In the genomic region with DNA sequence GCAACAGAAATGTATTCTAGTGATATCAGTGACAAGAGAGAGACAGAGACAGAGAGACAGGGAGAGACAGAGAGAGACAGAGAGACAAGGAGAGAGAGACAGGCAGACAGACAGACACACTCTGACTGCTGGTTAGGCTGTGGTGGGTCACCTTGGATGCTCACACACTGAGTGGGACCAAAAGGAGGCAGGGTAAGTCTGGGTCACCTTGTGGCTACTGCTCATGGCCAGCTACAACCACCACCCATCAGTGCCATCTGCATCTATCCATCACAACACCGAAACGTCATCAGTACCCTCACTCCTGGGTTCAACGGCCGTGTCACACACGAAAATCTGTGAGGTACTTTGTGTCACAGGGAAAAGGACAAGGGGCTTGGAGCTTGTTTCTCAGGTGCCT, we compare ENCODE assay signal across 8 mouse cellular contexts. TPM values are rescaled to one million over a fixed set of nuclear protein-coding genes. Genes with fewer than 3 reads are reported as not detected.
DNase-seq lines count a peak whose midpoint lies in the region; ATAC-seq and TF ChIP-seq lines count a peak whose summit lies in the region.

No protein-coding gene starts in this region.

- H3K36me3 ChIP-seq in lung, embryonic 16.5 days (ENCODE audit: control insufficient read depth, insufficient read depth, low read length) = no peaks in the 10 kb centered on the region
- H3K36me3 ChIP-seq in forebrain, embryonic 16.5 days (ENCODE audit: control insufficient read depth, insufficient read depth) = no peaks in the 10 kb centered on the region
- no peaks in the 10 kb centered on the region for H3K36me3 ChIP-seq in liver, embryonic 13.5 days
- no peaks in the 10 kb centered on the region for H3K36me3 ChIP-seq in stomach, embryonic 14.5 days (ENCODE audit: control insufficient read depth, insufficient read depth, low read length)

- TF ChIP-seq POLR2A in lung, adult 2 months (IDR thresholded peaks at IDR 0.05; ENCODE audit: borderline replicate concordance, extremely low read depth, low read depth, low read length) = no peak

- H3K4me1 ChIP-seq in lung, embryonic 16.5 days (replicated peaks; ENCODE audit: control insufficient read depth, insufficient read depth, low read length) = peaks cover 13% of the 10 kb centered on the region
- H3K4me1 ChIP-seq in lung, adult 2 months (ENCODE audit: control insufficient read depth, insufficient read depth, low read length) = peaks cover 3% of the 10 kb centered on the region
- peaks cover 43% of the 10 kb centered on the region for H3K4me1 ChIP-seq in forebrain, embryonic 16.5 days (replicated peaks; ENCODE audit: control insufficient read depth, insufficient read depth, low read length)
- peaks cover 10% of the 10 kb centered on the region for H3K4me1 ChIP-seq in liver, embryonic 13.5 days (replicated peaks)
- H3K4me1 ChIP-seq in stomach, embryonic 14.5 days (ENCODE audit: control insufficient read depth, insufficient read depth, low read length) = 0 out of 2 replicates have a peak, but pooled peaks cover 11% of the 10 kb centered on the region

- no peaks in the 10 kb centered on the region for H3K9me3 ChIP-seq in lung, embryonic 16.5 days (ENCODE audit: control insufficient read depth, low read length)
- no peaks in the 10 kb centered on the region for H3K9me3 ChIP-seq in forebrain, embryonic 16.5 days (ENCODE audit: control insufficient read depth, low read length)
- H3K9me3 ChIP-seq in liver, embryonic 13.5 days (replicated peaks) = no peaks in the 10 kb centered on the region
- no peaks in the 10 kb centered on the region for H3K9me3 ChIP-seq in stomach, embryonic 14.5 days (ENCODE audit: control insufficient read depth, low read depth, low read length)

- TF ChIP-seq CTCF in lung, adult 2 months (IDR thresholded peaks at IDR 0.05; ENCODE audit: insufficient read depth, low read length) = no peak

- H3K9ac ChIP-seq in lung, embryonic 16.5 days (ENCODE audit: low read length) = peak overlapping the region; percentile 58
- H3K9ac ChIP-seq in forebrain, embryonic 16.5 days (replicated peaks; ENCODE audit: low read depth, low read length) = peak overlapping the region; percentile 47
- H3K9ac ChIP-seq in liver, embryonic 13.5 days = no peak overlapping the region
- H3K9ac ChIP-seq in stomach, embryonic 14.5 days (replicated peaks; ENCODE audit: low read depth, low read length) = no peak overlapping the region; the same call in 1 of the 2 replicates

- no peaks in the 10 kb centered on the region for H3K27me3 ChIP-seq in lung, embryonic 16.5 days (ENCODE audit: control insufficient read depth, insufficient read depth, low read depth, low read length)
- H3K27me3 ChIP-seq in forebrain, embryonic 16.5 days (replicated peaks; ENCODE audit: control insufficient read depth, insufficient read depth, low read length) = no peaks in the 10 kb centered on the region
- no peaks in the 10 kb centered on the region for H3K27me3 ChIP-seq in liver, embryonic 13.5 days
- no peaks in the 10 kb centered on the region for H3K27me3 ChIP-seq in stomach, embryonic 14.5 days (ENCODE audit: control insufficient read depth, insufficient read depth, low read length)

- peak; percentile 11 for ATAC-seq in lung, embryonic 16.5 days (ENCODE audit: low read depth)
- no peak for ATAC-seq in forebrain, embryonic 16.5 days
- ATAC-seq in liver, embryonic 13.5 days (ENCODE audit: low read depth) = no peak
- peak; percentile 56; the same call in 1 of the 2 replicates for ATAC-seq in stomach, embryonic 14.5 days (ENCODE audit: insufficient number of reproducible peaks, insufficient read depth, low FRiP score, low read depth)

- H3K4me2 ChIP-seq in lung, embryonic 16.5 days (ENCODE audit: low read depth, low read length) = peak overlapping the region; percentile 42
- peak overlapping the region; percentile 45 for H3K4me2 ChIP-seq in forebrain, embryonic 16.5 days (ENCODE audit: low read length)
- H3K4me2 ChIP-seq in liver, embryonic 13.5 days = peak overlapping the region; percentile 24; the same call in 1 of the 2 replicates
- peak overlapping the region; percentile 22; the same call in 1 of the 2 replicates for H3K4me2 ChIP-seq in stomach, embryonic 14.5 days (replicated peaks; ENCODE audit: low read depth, low read length)

- H3K4me3 ChIP-seq in lung, embryonic 16.5 days (ENCODE audit: low read length) = peak overlapping the region; percentile 12
- H3K4me3 ChIP-seq in lung, adult 2 months (replicated peaks; ENCODE audit: extremely low read depth, low read depth, low read length) = no peak overlapping the region
- H3K4me3 ChIP-seq in forebrain, embryonic 16.5 days (replicated peaks; ENCODE audit: low read length) = no peak overlapping the region
- H3K4me3 ChIP-seq in liver, embryonic 13.5 days (replicated peaks) = no peak overlapping the region
- H3K4me3 ChIP-seq in stomach, embryonic 14.5 days (ENCODE audit: low read depth, low read length) = no peak overlapping the region

- DNase-seq in lung, adult 2 months = no peak
- DNase-seq in liver, embryonic 13.5 days = no peak
- no peak for DNase-seq in ovary, postnatal 14 days (ENCODE audit: low spot score)
- no peak for DNase-seq in kidney, adult 8-10 months
- DNase-seq in layer of hippocampus, adult 8-10 months (ENCODE audit: low spot score in 2 of 2) = no peak

- 69% methylated on average over 5 of the region's 5 CpGs for WGBS in lung, embryonic 16.5 days
- WGBS in lung, adult 2 months = 69% methylated on average over 5 of the region's 5 CpGs
- WGBS in forebrain, embryonic 16.5 days = 84% methylated on average over 5 of the region's 5 CpGs
- WGBS in liver, embryonic 13.5 days (ENCODE audit: insufficient replicate concordance) = 42% methylated on average over 5 of the region's 5 CpGs
- 82% methylated on average over 5 of the region's 5 CpGs for WGBS in stomach, embryonic 14.5 days

- no peak overlapping the region for H3K27ac ChIP-seq in lung, embryonic 16.5 days (ENCODE audit: low read length)
- H3K27ac ChIP-seq in forebrain, embryonic 16.5 days (ENCODE audit: low read length) = peak overlapping the region; percentile 54; the same call in 1 of the 2 replicates
- no peak overlapping the region for H3K27ac ChIP-seq in liver, embryonic 13.5 days
- H3K27ac ChIP-seq in stomach, embryonic 14.5 days (ENCODE audit: low read length) = no peak overlapping the region

RNA-seq across cellular contexts. Expression of gene Prkcz, which starts 53.6 kb away (rescaled TPM):
- 20.6 and 21.1 TPM in 2 replicates for polyA plus RNA-seq in lung, embryonic 16.5 days (2015; fragmentation: Nextera tagmentation; extraction: Ambion mirVana)
- 33.1 and 38.1 TPM in 2 replicates for polyA plus RNA-seq in lung, adult 2 months (2012; rRNA removed)
- polyA plus RNA-seq in forebrain, embryonic 16.5 days (2015; fragmentation: Nextera tagmentation; extraction: Ambion mirVana) = 68.9 and 86.5 TPM in 2 replicates
- 1.9 and 2.2 TPM in 2 replicates for polyA plus RNA-seq in liver, embryonic 13.5 days (2015; fragmentation: Nextera tagmentation; extraction: Ambion mirVana)
- polyA plus RNA-seq in stomach, embryonic 14.5 days (2014; fragmentation: Nextera tagmentation; extraction: Ambion mirVana) = 12.9 and 14.8 TPM in 2 replicates
- 100 to 1,000 TPM; 144 to 189 (median 169) TPM for total RNA-seq in layer of hippocampus, adult 8-10 months (2022)

RNA-seq across cellular contexts. Expression of gene Faap20, which starts 58.0 kb away (rescaled TPM):
- polyA plus RNA-seq in lung, embryonic 16.5 days (2015; fragmentation: Nextera tagmentation; extraction: Ambion mirVana) = 78.6 and 79.6 TPM in 2 replicates
- polyA plus RNA-seq in lung, adult 2 months (2012; rRNA removed) = 56.7 and 59.3 TPM in 2 replicates
- 79.4 and 84.0 TPM in 2 replicates for polyA plus RNA-seq in forebrain, embryonic 16.5 days (2015; fragmentation: Nextera tagmentation; extraction: Ambion mirVana)
- polyA plus RNA-seq in liver, embryonic 13.5 days (2015; fragmentation: Nextera tagmentation; extraction: Ambion mirVana) = 23.4 and 23.6 TPM in 2 replicates
- polyA plus RNA-seq in stomach, embryonic 14.5 days (2014; fragmentation: Nextera tagmentation; extraction: Ambion mirVana) = 63.2 and 65.0 TPM in 2 replicates
- 10 to 100 TPM; 24.1 to 35.0 (median 31.4) TPM for total RNA-seq in layer of hippocampus, adult 8-10 months (2022)

Comparison
In these comparisons a context has a peak if more than half of its experiments do, and no peak if none do; other contexts are left out.
1. ATAC-seq: peak in lung, embryonic 16.5 days (single experiment) and stomach, embryonic 14.5 days (single experiment); none in forebrain, embryonic 16.5 days (single experiment) and liver, embryonic 13.5 days (single experiment).
2. H3K9ac ChIP-seq: peak in lung, embryonic 16.5 days (single experiment) and forebrain, embryonic 16.5 days (single experiment); none in liver, embryonic 13.5 days (single experiment) and stomach, embryonic 14.5 days (single experiment).
3. Peak in every context shown above with its lines, with median percentiles within 50 percentile points of each other: H3K4me2 ChIP-seq.